Mouse (Mus musculus): ENCODE results near the gene Cfap65.

Gene Cfap65

DNA sequence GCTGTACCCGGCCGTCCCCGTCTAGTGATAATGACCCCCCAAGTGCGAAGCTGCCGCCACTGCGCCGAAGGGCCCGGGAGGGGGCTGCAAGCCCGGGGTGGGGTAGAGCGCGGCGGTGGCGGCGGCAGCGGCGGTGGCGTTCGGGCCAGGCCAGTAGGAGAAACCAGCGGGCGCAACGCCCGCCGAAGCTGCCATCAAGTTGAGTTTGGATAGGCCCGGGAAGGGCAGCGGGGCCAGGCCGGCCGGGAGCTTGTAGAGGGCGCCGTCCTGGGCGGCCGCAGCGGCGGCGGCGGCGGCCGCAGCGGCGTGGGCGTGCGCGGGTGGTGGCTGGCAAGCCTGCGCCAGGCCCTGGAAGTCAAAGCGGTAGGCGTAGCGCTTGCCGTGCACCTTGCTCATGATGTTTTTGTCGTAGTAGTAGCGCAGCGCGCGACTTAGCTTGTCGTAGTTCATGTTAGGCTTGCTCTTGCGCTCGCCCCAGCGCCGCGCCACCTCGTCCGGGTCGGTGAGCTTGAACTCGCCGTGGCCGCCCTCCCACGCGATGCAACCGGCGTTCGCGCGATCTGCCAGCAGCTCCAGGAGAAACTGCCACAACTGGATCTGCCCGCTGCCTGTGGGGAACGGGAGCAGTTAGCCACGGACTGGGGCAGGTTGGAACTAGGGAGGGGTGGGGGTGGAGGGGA, 53.2 kb downstream of the Cfap65 start:
- no peak for DNase-seq

DNA sequence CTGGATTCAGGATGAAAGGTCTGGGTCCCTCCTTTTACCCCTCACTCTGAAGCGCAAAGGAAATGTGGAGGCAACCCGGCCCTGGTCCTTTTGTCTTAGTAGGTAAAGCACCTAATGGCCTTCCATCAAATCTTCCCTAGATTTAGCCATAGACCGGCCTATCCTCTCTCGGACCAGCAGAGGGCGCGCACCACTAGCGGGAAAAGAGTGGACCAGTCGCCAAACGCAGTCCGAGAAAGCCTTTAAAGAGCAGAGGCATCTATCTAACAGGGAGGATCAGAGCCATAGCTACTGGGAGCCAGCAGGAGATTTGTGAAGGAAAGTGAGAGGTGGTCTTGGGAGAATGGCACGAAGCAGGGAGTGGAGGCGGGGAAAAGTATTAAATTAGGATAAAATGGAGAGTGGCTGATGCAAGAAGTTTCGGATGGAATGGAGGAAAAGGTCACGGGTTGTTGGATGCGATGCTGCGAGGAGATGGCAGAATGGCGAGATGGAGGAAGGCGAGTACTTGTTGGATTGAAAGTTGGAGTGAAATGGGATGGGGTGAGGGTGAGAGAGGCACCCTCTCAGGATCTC, 54.5 kb downstream of the Cfap65 start:
- peak; percentile 75 for DNase-seq

DNA sequence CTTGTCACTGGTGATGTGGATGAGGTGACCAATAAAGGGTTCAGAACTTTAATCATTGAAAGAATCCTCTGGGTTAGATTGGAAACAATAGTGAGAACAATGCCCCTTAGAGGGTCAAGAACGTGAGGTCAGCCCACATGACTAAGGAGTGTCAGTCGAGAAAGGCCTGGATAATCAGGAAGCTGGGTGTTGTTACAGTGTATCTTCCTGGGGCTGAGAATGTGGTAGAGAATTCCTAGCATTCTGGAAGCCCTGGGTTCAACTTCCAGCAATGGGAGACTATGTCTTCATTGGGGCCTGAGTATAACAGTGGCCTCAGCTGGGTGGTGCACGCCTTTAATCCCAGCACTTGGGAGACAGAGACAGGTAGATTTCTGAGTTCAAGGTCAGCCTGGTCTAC, 58.2 kb downstream of the Cfap65 start:
- DNase-seq, result no peak

DNA sequence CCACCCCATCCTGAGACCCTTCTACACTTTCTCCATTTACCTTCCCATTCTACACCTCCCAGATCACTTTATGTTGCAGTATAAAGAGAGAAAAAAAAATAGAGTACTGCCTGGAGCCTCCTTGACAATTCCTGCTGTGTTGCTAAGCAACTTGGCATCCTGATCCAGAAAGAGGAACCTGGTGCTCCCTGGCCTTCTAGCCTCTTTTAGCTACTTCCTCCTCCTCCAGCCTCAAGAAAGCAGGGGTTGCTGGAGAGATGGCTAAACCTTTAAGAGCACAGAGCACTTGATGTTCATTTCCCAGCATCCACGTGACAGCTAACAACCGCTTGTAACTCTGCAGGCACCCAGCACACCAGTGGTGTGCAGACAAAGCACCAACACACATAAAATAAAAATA, 63.2 kb downstream of the Cfap65 start:
- no peak for DNase-seq

DNA sequence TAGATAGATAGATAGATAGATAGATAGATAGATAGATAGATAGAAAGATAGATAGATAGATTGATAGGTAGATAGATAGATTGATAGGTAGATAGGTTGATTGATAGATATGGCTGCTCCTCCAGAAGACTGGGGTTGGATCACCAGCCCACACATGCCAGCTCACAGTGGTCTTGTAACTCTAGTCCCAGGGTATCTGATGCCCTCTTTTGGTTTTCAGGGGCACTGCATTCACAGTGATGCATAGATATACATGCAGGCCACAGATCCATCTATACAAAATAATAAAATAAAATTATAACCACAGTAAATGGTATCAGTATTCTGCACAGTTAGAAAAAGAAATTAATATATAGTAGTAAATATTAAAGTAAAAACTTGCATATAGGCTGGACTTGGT, 73.6 kb downstream of the Cfap65 start:
- no peak for DNase-seq

DNA sequence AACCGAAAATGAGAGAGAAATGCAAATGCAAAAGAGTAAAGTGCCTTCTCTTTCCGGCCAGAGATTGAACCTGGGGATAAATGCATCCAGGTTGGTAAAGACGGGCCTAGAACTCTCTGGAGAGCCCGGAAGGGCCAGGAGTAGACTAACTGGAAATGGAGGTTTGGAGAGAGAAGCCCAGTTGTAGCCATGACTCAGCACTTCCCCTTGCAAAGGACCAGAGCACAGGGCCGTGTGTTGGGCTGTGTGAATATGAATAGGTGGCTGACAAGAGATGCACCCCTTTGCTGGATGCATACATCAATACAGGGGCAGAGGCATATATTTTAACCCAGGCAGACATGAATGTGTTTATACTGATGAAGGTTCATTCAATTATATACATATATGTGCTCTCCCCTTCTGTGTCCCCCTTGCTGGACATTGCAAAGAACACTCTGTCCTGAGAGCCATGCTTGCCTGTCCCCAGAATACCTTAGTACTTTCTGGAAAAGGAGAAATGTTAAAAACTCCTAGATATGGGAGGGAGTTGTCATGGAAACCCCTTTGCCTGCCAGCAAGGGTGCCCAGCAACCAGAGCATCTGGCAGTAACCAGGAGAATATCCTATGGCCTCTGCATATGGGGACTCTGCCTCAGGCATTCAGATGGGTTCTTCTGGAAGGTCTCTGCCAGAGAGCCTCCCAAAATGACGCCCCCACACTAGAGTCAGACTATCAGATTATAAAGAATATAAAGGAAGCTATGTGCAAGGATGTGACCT, 76.0 kb downstream of the Cfap65 start:
- DNase-seq, result peak; percentile 43

DNA sequence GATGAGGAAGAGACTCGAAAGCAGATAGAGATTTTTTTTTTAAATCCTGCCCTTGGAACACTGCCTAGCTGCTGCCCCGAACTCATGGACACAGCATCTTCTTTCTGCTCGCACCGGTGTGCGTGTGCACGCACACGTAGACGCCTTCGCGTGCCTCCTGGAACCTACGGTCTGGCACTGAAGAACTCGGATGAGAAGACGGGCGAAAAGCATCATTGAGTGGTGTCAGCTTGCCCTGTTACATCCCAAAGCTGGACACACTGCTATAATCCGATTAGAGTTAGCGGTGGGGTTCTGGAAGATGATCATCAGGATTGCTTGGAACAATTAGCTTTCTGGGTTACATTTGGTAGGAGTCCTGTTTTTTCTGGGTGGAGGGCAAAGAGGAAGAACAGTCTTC, 76.6 kb downstream of the Cfap65 start:
- DNase-seq, result no peak

DNA sequence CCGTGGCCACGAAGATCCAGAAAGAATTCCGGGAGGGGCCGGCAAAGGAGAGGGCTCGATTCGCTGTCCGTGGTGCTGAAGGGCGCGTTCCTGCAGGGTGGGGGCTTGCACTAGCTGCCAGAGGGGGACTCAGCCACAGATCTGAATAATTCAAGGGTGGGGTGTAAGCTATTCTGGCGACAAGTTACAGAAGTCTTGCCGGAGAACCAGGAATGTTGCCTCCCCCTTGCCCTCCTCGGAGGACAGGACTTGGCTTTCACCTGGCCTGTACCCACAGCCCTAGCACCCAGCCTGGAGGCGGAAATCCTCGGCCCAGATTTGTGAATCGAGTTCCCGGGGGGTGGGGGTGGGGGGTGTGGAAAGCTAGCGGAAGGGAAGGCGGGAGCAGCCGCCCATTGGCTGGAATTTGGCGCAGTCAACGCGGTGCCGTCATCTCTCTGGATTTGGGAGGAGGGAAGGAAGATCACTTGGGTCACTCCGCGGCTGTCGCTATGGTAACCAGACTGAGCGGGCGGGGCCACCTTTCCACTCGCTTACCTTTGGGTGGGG, 77.2 kb downstream of the Cfap65 start:
- DNase-seq, result peak; percentile 95

DNA sequence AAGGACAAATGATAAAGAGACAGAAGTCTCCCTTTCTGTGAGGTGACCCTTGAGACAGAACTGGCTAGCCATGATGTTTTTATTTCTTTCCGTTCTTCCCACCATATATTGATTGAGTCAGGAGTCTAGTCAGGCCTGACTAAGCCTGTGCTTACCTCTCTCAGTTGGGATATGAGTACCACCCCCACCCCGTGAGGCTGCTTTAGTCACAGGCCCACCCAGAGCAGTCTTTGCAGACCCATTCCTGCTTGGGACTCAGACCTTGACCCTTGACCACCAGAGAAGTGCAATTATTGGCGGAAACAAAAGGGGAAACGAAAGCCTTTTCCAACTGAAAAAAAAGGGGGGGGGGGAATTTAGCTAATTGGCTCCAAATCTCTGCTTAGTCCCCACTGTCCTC, 77.7 kb downstream of the Cfap65 start:
- DNase-seq, result no peak

DNA sequence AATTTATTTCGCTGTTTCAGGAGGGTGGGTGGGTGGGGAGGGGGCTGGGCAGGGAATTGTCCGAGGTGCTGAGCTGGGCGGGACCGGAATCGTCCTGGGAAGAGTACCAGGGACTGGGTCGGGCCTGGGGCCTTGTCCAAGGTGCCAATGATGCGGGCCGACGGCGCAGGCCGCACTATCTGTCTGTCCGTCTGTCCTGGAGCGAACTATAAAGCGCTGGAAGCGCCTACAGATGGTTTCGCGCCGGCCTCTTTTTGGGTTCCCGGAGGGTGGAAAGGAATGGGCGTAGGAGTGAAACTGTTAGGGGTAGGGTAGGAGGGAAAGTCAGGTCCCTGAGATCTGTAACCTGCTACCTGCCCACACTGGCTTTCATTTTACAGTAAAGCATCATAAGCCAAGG, 78.2 kb downstream of the Cfap65 start:
- peak; percentile 40 for DNase-seq

DNA sequence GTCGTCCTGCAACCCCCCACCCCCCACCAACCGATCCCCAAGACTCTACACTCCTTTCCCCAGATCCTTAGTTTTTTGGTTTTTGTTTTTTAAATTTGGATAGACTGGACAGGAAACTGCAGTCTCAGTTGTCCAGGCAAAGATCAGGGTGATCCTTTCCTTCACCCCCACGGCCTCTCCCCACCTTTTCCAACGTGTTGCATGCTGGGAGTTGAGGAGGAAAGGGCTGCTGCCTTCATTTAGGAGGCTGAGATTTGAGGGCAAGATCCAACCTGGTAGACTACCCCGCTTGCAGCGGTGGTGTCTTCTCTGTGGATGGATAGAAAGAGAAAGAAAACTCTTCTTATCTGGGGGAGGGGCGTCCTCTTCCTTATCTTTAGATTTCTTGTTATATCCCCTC, 78.6 kb downstream of the Cfap65 start:
- DNase-seq, result no peak

DNA sequence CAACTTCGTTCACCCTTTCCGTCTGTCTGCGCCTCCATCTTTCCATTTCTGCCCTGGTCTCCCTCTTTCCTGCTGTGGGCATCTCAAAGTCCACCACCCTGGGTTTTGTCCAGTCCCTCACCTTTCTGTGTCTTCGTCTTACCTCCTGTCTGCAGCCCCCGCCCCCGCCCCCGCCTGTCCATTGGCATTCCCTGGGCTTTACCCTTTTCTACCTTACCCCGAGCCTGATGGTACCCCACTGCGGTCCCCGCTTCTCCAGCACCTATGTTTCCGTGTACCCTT, 79.0 kb downstream of the Cfap65 start:
- DNase-seq, result no peak

DNA sequence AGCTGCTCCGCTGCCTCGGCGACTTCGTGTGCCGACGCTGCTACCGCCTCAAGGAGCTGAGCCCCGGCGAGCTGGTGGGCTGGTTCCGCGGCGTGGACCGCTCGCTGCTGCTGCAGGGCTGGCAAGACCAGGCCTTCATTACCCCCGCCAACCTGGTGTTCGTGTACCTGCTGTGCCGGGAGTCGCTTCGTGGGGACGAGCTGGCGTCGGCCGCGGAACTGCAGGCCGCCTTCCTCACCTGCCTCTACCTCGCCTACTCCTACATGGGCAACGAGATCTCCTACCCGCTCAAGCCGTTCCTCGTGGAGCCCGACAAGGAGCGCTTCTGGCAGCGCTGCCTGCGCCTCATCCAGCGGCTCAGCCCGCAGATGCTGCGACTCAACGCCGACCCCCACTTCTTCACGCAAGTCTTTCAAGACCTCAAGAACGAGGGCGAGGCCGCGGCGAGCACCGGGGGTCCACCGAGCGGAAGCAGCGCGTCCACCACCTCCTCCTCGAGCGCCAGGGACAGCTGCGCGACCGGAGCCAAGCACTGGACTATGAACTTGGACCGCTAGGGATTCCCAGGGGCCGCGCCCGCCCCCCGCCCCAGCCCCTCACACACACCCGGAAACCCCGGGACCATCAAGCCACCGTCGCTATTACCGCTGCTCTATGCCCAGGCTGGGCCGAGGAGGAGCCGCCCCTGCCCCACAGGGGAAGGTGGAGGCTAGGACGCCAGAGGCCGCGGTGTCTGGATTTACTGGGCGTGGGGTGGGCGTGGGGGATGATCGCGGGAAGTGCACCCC, 79.6 kb downstream of the Cfap65 start:
- DNase-seq, result peak; percentile 39

DNA sequence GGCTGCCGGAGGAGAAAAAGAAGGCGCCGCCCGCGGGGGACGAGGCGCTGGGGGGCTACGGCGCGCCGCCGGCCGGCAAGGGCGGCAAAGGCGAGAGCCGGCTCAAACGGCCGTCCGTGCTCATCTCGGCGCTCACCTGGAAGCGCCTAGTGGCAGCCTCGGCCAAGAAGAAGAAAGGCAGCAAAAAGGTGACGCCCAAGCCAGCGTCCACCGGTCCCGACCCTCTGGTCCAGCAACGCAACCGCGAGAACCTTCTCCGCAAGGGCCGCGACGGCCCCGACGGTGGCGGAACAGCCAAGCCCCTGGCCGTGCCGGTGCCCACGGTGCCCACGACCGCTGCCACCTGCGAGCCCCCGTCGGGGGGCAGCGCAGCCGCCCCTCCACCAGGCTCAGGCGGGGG, 80.2 kb downstream of the Cfap65 start:
- peak; percentile 35 for DNase-seq

DNA sequence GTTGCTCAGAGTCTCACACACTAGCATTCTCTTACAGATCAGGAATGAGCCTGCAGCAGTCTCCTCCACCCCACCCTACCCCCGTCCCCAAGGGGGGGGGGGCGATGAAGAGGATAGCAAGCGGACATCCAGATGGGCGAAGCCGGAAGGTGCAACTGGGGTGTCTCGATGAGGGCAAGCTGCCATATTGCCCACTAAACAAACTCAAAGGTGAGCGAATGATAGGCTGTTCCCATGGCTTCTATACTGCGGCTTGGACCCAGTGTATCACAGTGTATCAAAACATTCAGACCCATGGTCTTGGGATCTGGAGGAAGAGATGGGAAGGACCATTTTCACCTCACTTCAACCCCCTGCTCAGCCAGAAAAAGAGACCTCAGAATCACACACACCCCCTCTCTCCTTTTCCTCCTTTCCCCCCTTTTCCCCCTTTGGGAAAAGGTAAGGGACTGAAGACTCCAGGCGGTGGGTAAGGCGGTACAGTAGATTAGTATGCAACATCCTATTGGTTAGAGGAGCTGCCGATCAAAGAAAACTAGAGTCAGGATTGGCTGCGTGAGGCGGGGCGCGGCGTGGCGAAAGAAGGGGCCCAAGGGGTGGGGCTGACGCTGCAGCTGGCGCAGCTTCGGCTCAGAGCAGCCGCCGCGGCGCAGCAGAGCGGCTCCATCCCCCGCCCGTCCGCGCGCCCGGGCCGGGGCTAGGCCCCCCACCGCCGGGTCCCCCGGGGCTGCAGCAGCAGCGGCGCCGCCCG, 80.9 kb downstream of the Cfap65 start, which contains the start of gene Cdk5r2:
TSS of gene Cdk5r2 (plus strand) at position 629 of the 751 bp plus-strand sequence.
- peak; percentile 97 for DNase-seq

All from right cerebral cortex, adult 18-20 months (tissue).